Mouse (Mus musculus) heart, adult 18-20 months (tissue): ENCODE data around the gene Ly86. TPM values are rescaled to one million over a fixed set of nuclear protein-coding genes. Genes with fewer than 3 reads are reported as not detected.

Source experiments
- DNase-seq, 2 experiments: peaks; one replicate each; pipeline ENCODE4 v3.0.0; 2021 to 2022; ENCODE audit warnings: mixed read lengths in 1 of 2
- total RNA-seq, 2 experiments: library from RNA; stranded (reverse); gene quantifications; 2 replicates each; pipeline ENCODE4 v1.2.3; 2021

Ly86 gene
- total RNA-seq, 2 experiments from 2014 or later: 3.1 to 5.3 TPM

DNA sequence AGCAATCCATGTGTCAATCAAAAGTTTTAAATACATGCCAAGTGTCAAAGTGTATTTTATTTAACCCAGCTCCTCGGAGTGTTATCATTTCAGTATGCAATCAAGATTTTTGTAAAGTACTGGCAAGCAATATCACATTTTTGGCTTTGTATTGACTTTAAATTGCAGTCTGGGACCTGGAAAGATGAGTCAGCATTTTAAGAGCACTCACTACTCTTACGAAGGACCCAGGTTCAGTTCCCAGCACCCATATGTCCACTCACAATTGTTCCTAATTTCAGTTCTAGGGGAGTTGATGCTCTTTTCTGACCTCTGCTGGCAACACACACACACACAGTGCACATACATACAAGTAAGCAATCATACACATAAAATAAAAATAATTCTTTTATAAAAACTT lies 86.7 kb downstream of the Ly86 start:
- DNase-seq: no peak

DNA sequence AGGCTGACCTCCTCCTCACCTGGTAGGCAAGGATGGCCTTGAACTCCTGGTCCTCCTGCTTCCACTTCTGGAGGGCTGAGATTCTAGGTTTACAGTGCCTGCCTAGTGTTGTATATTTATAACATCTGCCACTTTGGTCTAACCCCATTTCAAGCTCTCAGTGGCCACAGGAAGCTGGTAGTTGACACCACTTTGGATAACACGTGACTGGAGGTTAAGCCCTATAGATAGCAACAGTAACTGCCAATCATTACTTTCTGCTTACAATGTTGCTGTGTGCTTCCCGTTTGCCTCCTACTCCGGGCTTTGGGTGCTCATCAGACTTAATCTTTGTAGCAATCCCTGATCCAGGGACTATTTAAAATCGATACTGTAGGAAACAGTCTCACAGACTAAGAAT lies 87.6 kb downstream of the Ly86 start:
- no peak for DNase-seq

DNA sequence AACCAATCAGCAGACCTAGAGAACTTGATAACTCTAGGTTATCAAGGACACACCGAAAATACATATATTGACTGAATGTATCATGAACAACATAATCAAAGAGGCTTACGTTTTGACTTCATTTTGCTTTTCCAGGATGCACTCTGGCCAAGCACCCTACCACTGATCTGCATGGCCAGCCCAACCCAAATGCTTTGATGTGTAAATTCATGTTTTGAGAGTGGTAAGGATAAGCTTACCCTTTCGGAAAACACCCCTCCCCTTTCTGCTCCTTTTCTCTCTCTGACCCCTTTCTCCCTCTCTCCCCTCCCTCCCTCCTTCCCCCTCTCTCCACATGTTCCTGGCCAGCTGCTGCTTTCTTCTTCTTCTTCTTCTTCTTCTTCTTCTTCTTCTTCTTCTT lies 88.1 kb downstream of the Ly86 start:
- DNase-seq: no peak

DNA sequence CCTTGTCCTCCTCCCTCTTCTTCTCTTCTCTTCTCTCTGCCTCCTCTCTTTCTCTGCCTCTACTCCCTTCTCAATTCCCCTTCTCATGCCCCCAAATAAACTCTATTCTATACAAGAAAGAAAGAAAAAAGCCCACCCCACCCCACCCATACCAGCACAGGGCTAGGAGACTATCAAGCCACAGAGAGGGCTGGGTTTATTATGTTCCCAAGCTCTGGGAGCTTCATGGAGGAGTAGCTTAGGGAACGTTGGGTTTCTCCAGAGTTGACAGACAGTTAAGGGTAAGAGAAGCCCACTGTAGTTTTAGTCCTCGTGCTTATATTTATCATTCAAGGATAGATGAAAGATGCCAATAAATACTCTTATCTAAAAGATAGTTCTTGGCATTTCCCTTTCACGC lies 88.7 kb downstream of the Ly86 start:
- DNase-seq: no peak

DNA sequence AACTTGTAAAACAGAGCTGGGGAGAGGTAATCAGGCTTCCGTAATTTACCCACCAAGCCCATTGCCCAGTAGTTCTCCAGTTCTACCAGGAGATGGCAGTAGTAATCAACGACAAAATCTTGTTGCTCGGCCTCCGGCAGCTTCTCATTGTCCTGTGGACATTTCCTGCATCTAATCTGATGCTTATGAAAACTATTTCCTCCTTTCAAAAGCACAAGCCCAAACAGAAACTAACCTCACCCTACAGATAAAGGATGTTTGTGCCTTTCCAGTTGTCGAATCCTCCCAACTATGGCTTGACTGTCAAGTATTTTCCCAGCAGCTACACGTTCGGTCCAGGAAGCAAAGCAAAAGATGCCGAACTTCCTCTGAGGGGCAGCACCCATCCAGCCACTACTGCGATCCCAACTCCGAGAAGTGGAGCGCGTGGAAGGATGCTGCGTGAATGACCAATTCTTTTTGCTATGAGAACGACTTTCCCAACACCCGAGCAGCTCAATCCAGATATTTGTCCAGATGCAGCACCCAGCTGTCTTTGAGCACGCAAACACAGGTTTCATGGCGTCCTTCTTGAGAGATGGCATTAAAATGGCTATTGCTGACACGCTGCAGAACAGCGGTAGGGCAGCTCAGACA lies 89.2 kb downstream of the Ly86 start:
- peak; percentile 82 to 83 for DNase-seq

DNA sequence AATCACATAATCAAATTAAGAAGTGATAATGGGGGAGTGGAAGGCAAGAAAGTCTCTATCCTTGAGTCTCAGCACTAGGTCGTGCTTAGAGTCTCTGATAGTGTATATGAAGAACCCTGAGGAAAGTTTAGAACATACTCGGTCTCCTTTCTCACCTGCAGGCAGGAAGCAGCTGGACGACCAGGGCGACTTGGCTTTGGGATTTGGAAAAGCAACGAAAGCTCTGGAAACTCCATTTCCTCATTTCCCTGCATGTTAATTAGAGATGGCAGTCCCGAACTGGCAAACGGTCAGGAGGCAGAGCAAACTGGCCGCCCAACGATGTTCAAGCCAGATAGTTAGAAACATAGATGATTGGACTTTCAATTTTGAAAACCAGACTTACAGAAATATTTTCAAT lies 89.8 kb downstream of the Ly86 start:
- peak; percentile 36 to 48 for DNase-seq

DNA sequence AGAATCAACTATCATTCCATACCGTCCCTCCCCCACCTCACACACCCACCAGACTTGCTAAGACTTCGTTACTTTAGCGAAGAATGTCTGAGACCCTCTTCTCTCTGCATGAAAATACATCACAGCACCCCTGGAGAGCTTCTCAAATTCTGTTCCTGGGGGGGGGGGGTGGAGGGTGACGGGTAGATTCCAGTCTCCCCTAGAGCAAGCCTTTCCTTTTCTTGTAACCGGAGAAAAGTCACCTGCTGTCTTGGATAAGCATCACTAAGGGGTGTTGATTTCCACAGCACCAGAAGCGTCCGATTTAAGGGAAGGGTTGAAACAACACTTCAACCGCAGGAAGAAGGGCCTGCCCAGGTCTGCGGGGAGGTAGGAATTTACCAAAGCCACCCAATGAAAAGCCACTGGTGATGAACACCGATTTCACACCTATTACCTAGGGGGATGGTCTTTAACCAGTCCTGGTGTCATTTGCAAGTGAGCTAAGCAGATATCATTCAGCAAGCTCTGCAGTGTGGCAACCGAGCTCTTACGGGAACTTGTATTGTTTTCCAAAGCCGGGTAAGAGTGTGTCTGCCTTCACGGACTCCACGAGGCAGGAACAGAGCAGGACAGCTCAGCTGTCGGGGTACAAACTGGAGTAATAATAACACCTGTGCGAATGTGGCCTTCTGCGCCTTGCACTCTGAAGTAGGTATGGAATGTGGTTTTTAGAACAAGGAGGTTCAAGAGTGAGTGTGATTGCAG lies 91.4 kb downstream of the Ly86 start:
- DNase-seq: no peak

DNA sequence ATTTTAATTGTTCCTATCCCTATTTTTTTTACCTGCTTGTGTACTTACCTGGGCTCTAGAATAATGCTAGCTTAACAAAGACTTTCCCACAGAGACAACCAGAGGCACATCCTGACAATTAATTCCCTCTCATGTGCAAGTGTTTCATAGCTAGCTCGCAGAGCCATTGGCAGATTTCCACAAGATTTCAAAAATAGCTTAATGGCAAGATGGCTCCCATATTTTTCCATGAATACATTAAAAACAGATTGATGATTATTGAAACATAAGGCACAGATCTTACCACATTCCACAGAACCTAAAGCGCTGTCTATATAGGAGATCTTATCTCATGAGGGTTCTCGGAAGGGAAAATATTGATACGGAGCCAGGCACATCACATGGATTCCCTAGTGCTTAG lies 93.8 kb downstream of the Ly86 start:
- DNase-seq: no peak

DNA sequence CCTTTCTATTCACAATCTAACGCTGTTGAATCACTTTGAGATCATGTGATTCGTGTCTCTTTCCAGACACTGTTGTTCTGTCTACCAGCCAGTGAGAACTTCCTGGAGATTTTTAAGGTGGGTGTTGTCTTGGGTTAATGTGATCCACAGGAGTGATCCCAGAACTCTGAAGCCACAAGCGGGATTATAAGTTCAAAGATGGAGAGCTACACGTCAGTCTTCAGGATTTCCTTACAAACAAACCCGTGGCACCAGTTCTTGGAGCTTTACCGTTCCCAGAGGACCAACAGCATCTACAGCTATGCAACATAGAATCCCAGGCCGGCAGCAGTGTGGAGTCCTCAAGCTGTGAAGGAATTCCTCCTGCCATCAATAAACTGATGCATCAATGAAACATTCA lies 94.5 kb downstream of the Ly86 start:
- DNase-seq: peak in 1 of 2 experiments; percentile 63

DNA sequence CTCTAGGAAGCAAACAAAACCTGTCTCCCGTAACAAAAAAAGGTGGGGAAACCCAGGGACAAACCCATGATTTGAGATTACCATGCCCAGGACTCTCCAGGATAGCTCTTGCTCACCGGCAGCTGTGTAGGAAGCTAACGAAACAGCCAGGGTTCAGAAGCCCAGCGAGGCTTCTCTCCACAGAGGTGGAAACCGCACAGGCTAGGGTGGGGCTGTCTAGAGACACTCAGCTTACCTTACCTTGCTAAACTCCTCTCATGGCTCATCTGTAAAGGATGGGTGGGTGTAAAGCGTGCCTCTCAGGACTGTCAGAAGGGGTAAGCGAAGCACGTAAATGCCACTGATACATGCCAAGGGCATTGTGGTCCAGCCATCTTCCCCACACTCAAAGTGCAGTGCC lies 94.9 kb downstream of the Ly86 start:
- DNase-seq: no peak

DNA sequence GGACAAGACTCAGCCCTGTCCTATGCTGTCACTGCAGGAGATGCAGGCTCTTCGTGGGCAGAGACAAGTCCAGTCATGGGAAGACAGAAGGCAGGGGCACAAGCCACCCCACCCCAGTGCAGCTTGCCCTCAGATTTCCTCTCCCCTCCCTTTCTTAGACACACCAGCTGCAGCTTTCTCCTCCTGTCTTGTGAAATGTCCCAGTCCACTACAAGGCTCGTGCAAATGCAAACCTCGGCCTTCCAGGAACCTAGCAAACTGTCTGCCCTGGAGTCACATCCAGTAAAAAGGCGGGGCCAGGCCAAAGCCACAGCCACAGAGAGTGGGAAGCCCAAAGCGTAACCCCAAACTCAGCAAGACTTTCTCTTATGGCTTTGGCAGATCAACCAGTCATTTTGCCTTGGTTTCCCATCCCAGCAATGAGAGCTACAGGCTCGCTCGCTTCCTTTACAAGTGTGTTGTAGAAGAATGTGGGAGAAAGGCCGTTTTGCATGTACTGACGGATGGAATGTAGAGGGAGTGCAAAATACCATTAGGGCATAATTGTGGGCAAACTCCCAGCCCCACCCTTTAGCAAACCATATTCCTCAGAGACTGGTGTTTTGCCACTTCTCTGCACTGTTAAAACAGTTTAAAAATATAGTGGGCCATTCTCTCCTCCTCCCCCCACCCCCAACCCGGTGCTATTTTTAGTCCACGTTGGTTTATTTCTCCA lies 95.7 kb downstream of the Ly86 start:
- DNase-seq: peak; percentile 28 to 43

DNA sequence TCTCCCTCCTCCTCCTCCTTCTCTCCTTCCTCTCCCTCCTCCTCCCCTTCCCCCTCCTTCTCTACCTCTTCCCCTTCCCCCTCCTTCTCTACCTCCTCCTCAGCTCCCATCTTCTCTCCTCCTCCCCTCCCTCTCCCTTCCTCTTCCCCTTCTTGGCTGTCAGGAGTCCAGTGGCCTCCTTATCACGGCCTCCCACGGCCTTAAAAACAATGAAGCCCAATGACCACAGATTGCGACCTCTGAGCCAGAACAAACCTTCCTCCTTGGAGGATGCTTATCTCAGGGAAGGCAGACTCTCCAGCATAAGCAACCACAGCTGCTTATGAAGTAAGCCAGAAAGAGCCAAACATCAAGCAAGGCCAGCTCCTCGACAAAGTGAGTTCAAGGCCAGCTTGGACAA lies 97.0 kb downstream of the Ly86 start:
- DNase-seq: peak; percentile 47 to 67

DNA sequence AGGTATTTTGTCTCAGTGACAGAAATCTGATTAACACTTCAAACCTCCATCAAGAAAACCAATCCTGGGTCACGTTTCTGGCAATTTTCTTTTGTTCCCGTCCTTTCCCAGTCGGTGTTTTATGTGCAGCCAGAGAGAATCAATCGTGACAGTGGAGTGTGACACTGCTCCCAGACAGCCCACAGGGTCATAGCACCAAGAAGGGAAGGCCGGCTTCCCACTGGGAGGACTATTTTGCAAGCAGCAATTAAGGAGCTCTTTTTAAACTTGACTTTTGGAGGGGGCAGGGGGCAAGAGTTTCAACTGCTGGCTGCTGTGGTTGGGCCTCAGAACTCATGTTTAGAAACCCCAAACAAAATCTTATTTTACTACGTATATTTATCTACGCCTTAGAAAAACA lies 97.5 kb downstream of the Ly86 start:
- no peak for DNase-seq

DNA sequence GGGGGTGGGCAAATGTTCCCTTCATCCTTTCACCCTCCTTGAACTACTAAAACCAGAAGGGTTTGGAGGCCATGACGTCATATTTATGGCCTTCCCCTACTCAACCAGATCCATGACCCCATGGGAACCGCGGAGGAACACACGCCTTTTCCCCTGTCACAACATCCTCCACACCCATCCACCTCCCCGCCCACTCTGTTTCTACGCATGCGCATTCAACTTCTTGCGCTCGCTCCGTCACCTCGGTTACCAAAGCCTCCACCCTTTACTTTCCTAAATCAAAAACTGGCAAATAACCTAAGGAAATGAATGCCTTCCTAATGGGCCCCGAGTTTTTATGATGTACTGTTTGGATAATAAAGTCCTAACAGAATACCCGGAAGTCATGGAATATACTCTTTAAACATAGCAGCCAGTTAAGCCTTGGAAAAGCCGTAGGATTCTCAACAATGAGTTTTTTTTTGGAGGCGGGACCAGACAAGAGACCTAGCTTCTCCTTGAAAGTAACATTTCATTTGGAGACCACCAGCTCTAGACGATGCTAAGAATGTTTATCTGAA lies 101.8 kb downstream of the Ly86 start:
- peak; percentile 55 to 85 for DNase-seq

DNA sequence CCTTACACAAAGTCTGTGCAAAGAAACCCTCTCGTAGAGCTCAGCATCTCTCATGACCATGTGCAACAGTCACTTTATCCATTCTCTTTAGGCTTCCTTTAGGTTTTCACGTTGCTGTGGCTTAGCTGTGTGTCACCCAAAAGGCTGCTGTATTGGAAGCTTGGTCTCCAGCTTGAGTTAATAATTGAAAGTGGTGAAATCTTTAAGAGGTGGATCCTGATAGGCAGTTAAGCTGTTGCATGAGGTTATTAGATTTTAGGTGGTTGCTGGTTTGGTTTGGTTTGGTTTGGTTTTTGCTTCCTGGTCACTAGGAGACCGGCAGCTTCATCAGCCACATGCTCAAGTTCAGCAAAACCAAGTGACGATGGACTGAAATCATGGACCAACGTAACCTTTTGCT lies 106.0 kb downstream of the Ly86 start:
- DNase-seq: no peak

DNA sequence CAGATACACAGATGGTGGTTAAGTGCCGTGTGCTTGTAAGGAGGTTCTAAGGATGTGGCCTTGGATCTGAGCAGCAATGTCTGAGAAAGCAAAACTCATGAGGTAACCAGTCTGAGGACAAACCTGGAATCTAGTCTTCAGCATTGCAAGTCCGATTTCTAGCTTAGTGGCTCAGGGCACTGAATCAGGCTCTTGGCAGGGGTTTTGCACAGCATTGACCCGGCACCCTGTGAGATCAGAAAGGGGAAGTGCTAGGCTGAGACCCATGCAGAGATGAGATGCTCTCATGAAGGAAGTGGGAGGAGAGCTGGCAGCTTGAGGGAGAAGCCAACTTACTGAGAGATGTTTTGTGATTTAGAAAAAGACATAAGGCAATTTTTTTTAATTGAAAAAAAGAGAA lies 106.5 kb downstream of the Ly86 start:
- DNase-seq: peak; percentile 45 to 79

DNA sequence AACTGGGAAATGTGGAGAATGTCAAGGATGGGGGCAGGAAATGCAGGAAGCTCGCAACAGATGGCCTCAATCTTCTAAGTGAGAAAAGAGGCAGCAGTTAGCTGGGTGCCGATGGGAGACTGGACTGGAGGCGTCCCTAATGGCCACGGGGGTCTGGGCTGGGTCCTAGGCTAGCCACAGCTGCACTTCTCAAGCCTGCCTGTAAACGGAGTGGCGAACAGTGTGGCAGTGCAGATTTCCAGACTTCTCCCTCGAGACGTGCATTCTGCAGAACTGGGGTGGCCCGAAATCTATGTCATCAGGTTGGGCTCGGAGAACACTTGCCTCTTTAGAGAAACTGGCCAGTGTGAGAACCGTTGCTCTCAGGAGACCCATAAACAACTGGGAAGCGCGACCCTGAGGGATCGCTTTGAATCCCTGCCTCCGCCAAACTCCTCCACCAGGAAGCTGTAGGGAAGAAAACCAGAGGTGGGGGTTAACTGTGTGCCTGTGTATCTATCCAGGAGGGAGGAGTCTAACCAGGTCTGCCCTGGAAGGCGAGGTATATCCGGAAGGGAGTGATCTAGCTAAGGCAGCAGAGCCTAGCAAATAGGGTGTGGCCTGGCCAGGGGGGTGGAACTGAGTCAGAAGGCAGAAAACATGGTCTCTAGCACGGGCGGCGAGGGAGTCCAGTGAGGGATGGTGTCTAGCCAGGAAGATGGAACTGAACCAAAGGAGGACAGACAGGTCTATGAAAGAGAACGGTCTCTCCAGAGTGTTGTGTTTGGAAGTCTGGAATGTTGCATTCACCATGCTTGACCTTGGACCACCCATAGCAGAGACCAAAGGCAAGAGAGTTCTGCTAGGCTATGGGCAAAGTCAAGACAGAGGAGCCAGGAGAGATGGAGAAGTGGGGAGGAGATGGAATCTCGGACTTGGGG lies 107.3 kb downstream of the Ly86 start:
- DNase-seq: peak; percentile 71 to 82

DNA sequence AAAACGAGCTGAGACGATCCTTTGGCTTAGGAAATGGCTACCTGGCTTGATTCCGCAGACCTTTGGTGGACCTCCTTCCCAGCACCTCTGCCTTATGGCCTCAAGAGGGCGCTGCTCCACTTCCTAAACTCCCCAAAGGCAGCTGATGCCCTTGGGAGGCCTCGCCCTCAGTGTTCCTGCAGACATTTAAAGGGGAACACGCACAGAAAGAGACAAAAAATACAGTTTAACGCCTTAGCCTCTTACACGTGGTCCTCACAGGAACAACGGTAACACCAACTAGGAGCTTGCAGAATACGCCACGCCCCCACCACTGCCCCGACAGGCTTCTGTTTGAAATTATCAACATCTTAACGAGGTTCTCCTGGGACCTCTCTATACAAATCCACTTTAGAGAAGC lies 108.2 kb downstream of the Ly86 start:
- DNase-seq: peak; percentile 88 to 92

DNA sequence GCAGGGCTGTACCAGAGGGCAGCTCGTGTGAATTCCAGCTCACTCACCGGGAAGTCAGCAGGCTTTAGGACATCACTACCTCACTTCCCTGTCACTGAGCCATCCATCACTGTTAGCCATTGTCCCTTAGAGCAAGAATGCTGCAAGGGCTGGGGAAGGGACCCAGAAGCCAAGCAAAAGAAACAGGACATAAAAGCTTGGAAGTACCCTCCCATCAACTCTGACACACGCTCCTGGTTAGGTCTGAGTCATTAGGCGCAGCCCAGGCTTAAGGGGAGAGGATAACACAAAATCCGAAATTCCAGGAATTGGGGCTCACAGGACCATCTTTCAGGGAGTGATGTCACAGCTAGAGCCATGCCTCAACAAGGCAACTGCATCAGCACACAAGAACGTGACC lies 109.3 kb downstream of the Ly86 start:
- DNase-seq: peak in 1 of 2 experiments; percentile 20

DNA sequence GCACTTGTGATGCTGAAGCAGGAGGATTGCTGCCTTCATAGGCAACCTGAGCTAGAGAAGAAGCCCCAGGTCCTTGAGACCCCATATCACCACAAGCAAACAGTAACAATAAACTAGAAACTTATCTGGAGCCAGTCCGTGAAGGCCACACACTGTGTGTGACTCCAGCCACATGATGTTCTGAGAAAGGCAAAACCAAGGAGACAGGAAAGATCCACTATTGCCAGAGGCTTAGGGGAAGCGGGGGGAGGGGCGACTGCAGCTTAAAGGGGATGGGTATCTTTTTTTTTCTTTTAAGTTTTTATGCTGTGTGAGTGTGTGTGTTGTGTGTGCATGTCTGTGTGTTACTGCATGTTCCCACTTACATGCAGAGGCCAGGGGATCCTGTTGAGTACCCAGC lies 110.6 kb downstream of the Ly86 start:
- no peak for DNase-seq

DNA sequence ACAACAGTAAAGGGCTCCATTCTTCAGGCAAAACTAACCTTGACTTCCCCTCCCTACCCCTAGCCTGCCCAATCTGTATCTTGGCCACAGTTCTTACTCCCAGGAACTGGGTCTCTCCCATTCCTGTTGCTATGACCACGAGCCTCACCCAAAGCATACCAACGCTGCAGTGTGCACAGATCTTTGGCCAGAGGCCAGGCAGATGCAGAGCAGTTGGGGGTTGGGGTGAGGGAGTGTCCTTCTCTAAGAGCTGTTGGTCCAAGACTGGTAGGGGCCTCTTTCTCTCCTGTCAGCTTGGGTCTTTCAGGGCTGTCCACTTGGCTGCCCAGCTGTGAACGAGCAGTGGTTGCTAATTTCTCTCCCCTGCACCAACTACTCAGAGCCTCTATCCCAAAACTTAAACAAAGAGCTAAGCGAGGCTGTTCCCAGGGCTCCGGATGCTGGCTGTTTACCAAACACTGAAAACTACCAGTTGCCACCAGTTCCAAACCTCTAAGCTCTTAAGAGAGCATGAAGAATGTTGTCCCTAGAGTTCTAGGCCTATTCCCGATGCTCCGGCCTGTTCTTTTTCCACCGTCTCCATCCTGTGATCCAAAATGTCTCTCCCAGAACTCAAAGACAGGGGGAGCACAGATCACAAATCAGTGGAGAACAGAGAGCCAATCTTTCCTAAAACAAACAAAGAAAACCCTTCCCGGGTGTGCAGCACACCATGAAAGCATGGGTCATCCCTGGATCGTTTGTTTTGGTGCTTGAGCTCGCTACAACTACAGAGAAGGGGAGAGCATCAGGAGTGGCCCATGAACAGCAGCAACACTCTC lies 112.2 kb downstream of the Ly86 start:
- peak; percentile 75 to 79 for DNase-seq
